Mouse (Mus musculus) erythroblast, embryonic 14.5 days (primary cell): Measurements from ENCODE around the gene Mrgpre.

Source experiments
- GATA1 ChIP-seq: IDR thresholded peaks from 2 replicates; pipeline ENCODE4 v1.6.1; 2012; ENCODE audit warnings: low read length, inconsistent platforms, mixed read lengths
- TAL1 ChIP-seq: IDR thresholded peaks from 3 replicates; pipeline ENCODE4 v1.6.1; 2012; ENCODE audit warnings: low read length, inconsistent platforms, mixed read lengths

DNA sequence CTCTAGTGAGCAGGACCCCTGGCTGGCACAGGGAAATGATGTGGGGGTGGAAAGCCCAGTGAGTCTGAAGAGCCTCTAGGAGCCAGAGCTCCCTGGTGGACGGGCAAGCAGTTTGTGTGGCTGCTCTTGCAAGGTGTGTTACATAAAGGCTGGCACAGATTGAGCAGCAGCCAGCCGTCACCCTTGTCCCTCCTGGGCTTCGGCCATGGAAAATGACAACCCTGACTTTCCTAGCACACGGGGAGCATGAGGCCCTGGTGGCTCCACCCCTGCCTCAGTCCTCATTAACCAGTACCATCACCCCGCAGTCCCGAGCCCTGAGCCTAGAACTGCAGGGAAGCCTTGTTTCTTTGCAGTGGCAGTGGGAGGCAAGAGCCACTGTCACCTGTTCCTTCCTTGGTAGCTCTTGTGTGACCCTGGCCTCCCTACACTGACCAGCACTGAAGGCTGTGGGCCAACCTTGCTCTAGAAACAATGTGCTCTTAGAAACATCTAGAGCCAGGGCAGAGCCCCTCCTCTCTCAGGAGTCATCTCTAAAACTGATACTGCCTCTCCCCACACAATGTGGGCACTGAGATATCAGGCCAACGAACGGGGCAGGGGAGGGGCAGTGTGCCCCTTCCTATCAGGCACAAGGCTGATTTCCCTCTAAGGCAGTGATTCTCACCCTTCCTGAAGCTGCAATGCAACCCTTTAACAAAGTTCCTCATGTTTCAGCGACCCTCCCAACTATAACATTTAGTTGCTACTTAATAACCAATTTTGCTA lies 28.8 kb downstream of the Mrgpre start:
- TF ChIP-seq GATA1 (no peak), TAL1 (no peak)
